In genomic region chr7:141315974-141316373, GRCm38 (mm10) we compare ENCODE assay signal across 8 mouse cellular contexts. TPM values are rescaled to one million over a fixed set of nuclear protein-coding genes. Genes with fewer than 3 reads are reported as not detected.
DNase-seq lines count a peak whose midpoint lies in the region; ATAC-seq and TF ChIP-seq lines count a peak whose summit lies in the region.

No protein-coding gene starts in this region.

- H3K4me3 ChIP-seq in hindbrain, postnatal 0 days (ENCODE audit: low read length) = no peak overlapping the region
- no peak overlapping the region for H3K4me3 ChIP-seq in hindbrain, embryonic 16.5 days (ENCODE audit: low read length)
- H3K4me3 ChIP-seq in CH12.LX (replicated peaks in 1 of 3; ENCODE audit: low read depth in 2 of 3, low read length in 2 of 3, poor library complexity in 1 of 3) = no peak overlapping the region

- dilution Hi-C loops in CH12.LX (cut with MboI; ENCODE audit: extremely low pct_ligation_motif_present, extremely low pct_unique_long_range_greater_than_20kb, low sequenced_read_pairs) = no loop called here

- peak; percentile 57 for TF ChIP-seq RAD21 in CH12.LX (IDR thresholded peaks at IDR 0.05; ENCODE audit: low read depth, low read length)

- WGBS in hindbrain, postnatal 0 days = 80% methylated on average over 5 of the region's 5 CpGs
- WGBS in hindbrain, embryonic 16.5 days = 80% methylated on average over 5 of the region's 5 CpGs

- in situ Hi-C loops in CH12.LX (cut with MboI; ENCODE audit: low pct_ligation_motif_present, low pct_unique_long_range_greater_than_20kb, low sequenced_read_pairs) = loop anchor here (5.0 kb wide), 1 partner anchor 39 kb away; the partner anchor contains the start of genes Cdhr5 and Sct

- H3K27ac ChIP-seq in hindbrain, postnatal 0 days = no peak overlapping the region
- no peak overlapping the region for H3K27ac ChIP-seq in hindbrain, embryonic 16.5 days (ENCODE audit: low read depth, low read length)
- H3K27ac ChIP-seq in CH12.LX (ENCODE audit: insufficient read depth, low read depth) = no peak overlapping the region

- no peak overlapping the region for H3K4me2 ChIP-seq in hindbrain, postnatal 0 days (ENCODE audit: low read depth, low read length)
- H3K4me2 ChIP-seq in hindbrain, embryonic 16.5 days (ENCODE audit: low read length) = no peak overlapping the region
- H3K4me2 ChIP-seq in CH12.LX (ENCODE audit: insufficient read depth, low read depth, poor library complexity, severe bottlenecking) = no peak overlapping the region

- TF ChIP-seq CTCF in hindbrain, postnatal 0 days (IDR thresholded peaks at IDR 0.05; ENCODE audit: low read depth) = peak; percentile 63
- TF ChIP-seq CTCF in CH12.LX (conservative IDR thresholded peaks at IDR 0.05 in 1 of 2, IDR thresholded peaks at IDR 0.05 in 1 of 2; ENCODE audit: low read depth in 2 of 2, low read length in 2 of 2) = peak; percentile 68 to 75

- no peak for TF ChIP-seq POLR2A in CH12.LX (IDR thresholded peaks at IDR 0.05; ENCODE audit: low read depth, low read length)

- no peaks in the 10 kb centered on the region for H3K27me3 ChIP-seq in hindbrain, postnatal 0 days (ENCODE audit: insufficient read depth, low read length)
- no peaks in the 10 kb centered on the region for H3K27me3 ChIP-seq in hindbrain, embryonic 16.5 days (replicated peaks; ENCODE audit: control insufficient read depth, insufficient read depth, low read length)
- no peaks in the 10 kb centered on the region for H3K27me3 ChIP-seq in CH12.LX (replicated peaks)

- H3K4me1 ChIP-seq in hindbrain, postnatal 0 days (ENCODE audit: insufficient read depth, low read length) = no peaks in the 10 kb centered on the region
- no peaks in the 10 kb centered on the region for H3K4me1 ChIP-seq in hindbrain, embryonic 16.5 days (ENCODE audit: control insufficient read depth, insufficient read depth, low read depth, low read length)
- peaks cover 0 to 3% of the 10 kb centered on the region in 2 experiments; a peak in 1 of 4 replicates for H3K4me1 ChIP-seq in CH12.LX (ENCODE audit: control insufficient read depth in 1 of 2, insufficient read depth in 2 of 2)

- H3K79me2 ChIP-seq in CH12.LX (replicated peaks; ENCODE audit: control insufficient read depth, extremely low read depth, insufficient read depth, poor library complexity, severe bottlenecking) = no peaks in the 10 kb centered on the region

- peaks cover 85% of the 10 kb centered on the region for H3K36me3 ChIP-seq in hindbrain, postnatal 0 days (ENCODE audit: insufficient read depth, low read length)
- peaks cover 58% of the 10 kb centered on the region for H3K36me3 ChIP-seq in hindbrain, embryonic 16.5 days (ENCODE audit: control insufficient read depth, insufficient read depth, low read length)
- peaks cover 59 to 91% of the 10 kb centered on the region in 2 experiments for H3K36me3 ChIP-seq in CH12.LX (replicated peaks in 1 of 2; ENCODE audit: control insufficient read depth in 1 of 2, insufficient read depth in 1 of 2, low read length in 1 of 2)

- TF ChIP-seq EP300 in CH12.LX (IDR thresholded peaks at IDR 0.05; ENCODE audit: low read length) = no peak

- no peaks in the 10 kb centered on the region for H3K9me3 ChIP-seq in hindbrain, postnatal 0 days (ENCODE audit: low read length)
- H3K9me3 ChIP-seq in hindbrain, embryonic 16.5 days (ENCODE audit: control insufficient read depth, low read length) = no peaks in the 10 kb centered on the region
- H3K9me3 ChIP-seq in CH12.LX (replicated peaks; ENCODE audit: low read length) = no peaks in the 10 kb centered on the region

- peak; percentile 49; the same call in 1 of the 2 replicates for ATAC-seq in hindbrain, postnatal 0 days
- no peak for ATAC-seq in hindbrain, embryonic 16.5 days

- H3K9ac ChIP-seq in hindbrain, postnatal 0 days (replicated peaks; ENCODE audit: low read length) = no peak overlapping the region
- no peak overlapping the region for H3K9ac ChIP-seq in hindbrain, embryonic 16.5 days (ENCODE audit: low read depth, low read length)
- no peak overlapping the region for H3K9ac ChIP-seq in CH12.LX (ENCODE audit: insufficient read depth, low read depth)

- DNase-seq in hindbrain, postnatal 0 days (ENCODE audit: low spot score) = peak; percentile 28
- peak; percentile 61 for DNase-seq in CH12.LX (ENCODE audit: extremely low read depth)
- peak; percentile 60 to 61 for DNase-seq in adrenal gland, postnatal 36 days
- peak; percentile 33 to 51 for DNase-seq in left cerebral cortex, adult 8-10 months (ENCODE audit: low spot score in 2 of 2)
- peak; percentile 46 for DNase-seq in retina, embryonic 14.5 days (ENCODE audit: low spot score)
- DNase-seq in urinary bladder, adult 2 months (ENCODE audit: low spot score) = no peak
- DNase-seq in yolk sac, embryonic 10.5 days (ENCODE audit: low spot score) = no peak

TF ChIP-seq in CH12.LX, 34 proteins besides CTCF, POLR2A, EP300 and RAD21:
- TF ChIP-seq KAT2A (IDR thresholded peaks at IDR 0.05; ENCODE audit: insufficient replicate concordance, low read length) (no peak), ZC3H11A (IDR thresholded peaks at IDR 0.05; ENCODE audit: low read depth, low read length) (0 out of 2 replicates have a peak, but pooled peaks have one; percentile 4), SMC3 (IDR thresholded peaks at IDR 0.05; ENCODE audit: low read depth, low read length) (peak; percentile 87)

RNA-seq across cellular contexts. Expression of gene Deaf1, which starts 11.5 kb away (rescaled TPM):
- 218 and 220 TPM in 2 replicates for total RNA-seq in hindbrain, postnatal 0 days (2014; rRNA removed)
- 200 and 237 TPM in 2 replicates for polyA plus RNA-seq in hindbrain, postnatal 0 days (2015; fragmentation: Nextera tagmentation; extraction: Ambion mirVana)
- polyA plus RNA-seq in hindbrain, embryonic 16.5 days (2015; fragmentation: Nextera tagmentation; extraction: Ambion mirVana) = 202 and 206 TPM in 2 replicates
- total RNA-seq in CH12.LX (2012; rRNA removed) (10.0 and 10.7 TPM in 2 replicates), CH12.LX (2014; rRNA removed) (3.5 and 5.7 TPM in 2 replicates)
- polyA plus RNA-seq in CH12.LX (2012; ENCODE audit: insufficient read length, low read depth) = 31.6 and 37.7 TPM in 2 replicates
- total RNA-seq in adrenal gland, postnatal 36 days (2021) = 10 to 100 TPM; 25.8 to 37.5 TPM
- 10 to 100 TPM; 57.2 to 76.6 (median 68.2) TPM for total RNA-seq in left cerebral cortex, adult 8-10 months (2022)
- polyA plus RNA-seq in urinary bladder, adult 2 months (2012; rRNA removed) = 14.6 and 22.8 TPM in 2 replicates

RNA-seq across cellular contexts. Expression of gene Tmem80, which starts 11.6 kb away (rescaled TPM):
- total RNA-seq in hindbrain, postnatal 0 days (2014; rRNA removed) = 31.6 and 36.4 TPM in 2 replicates
- polyA plus RNA-seq in hindbrain, postnatal 0 days (2015; fragmentation: Nextera tagmentation; extraction: Ambion mirVana) = 42.0 and 44.9 TPM in 2 replicates
- polyA plus RNA-seq in hindbrain, embryonic 16.5 days (2015; fragmentation: Nextera tagmentation; extraction: Ambion mirVana) = 48.2 and 52.2 TPM in 2 replicates
- total RNA-seq in CH12.LX (2012; rRNA removed) (7.4 and 8.5 TPM in 2 replicates), CH12.LX (2014; rRNA removed) (6.4 and 8.3 TPM in 2 replicates)
- 8.2 and 9.9 TPM in 2 replicates for polyA plus RNA-seq in CH12.LX (2012; ENCODE audit: insufficient read length, low read depth)
- total RNA-seq in adrenal gland, postnatal 36 days (2021) = 10 to 100 TPM; 23.9 to 27.1 TPM
- total RNA-seq in left cerebral cortex, adult 8-10 months (2022) = 10 to 100 TPM; 30.2 to 32.2 (median 30.6) TPM
- polyA plus RNA-seq in urinary bladder, adult 2 months (2012; rRNA removed) = 34.1 and 42.5 TPM in 2 replicates

RNA-seq across cellular contexts. Expression of gene Eps8l2, which starts 22.7 kb away (rescaled TPM):
- 1.6 and 3.9 TPM in 2 replicates for total RNA-seq in hindbrain, postnatal 0 days (2014; rRNA removed)
- 1.5 and 2.4 TPM in 2 replicates for polyA plus RNA-seq in hindbrain, postnatal 0 days (2015; fragmentation: Nextera tagmentation; extraction: Ambion mirVana)
- polyA plus RNA-seq in hindbrain, embryonic 16.5 days (2015; fragmentation: Nextera tagmentation; extraction: Ambion mirVana) = 2.5 and 3.1 TPM in 2 replicates
- total RNA-seq in CH12.LX (2012; rRNA removed) = 0.50 and 1.1 TPM in 2 replicates
- total RNA-seq in CH12.LX (2014; rRNA removed) = not detected in 2 replicates
- polyA plus RNA-seq in CH12.LX (2012; ENCODE audit: insufficient read length, low read depth) = 0.51 and 0.91 TPM in 2 replicates
- 1 to 10 TPM; 1.8 to 3.2 TPM for total RNA-seq in adrenal gland, postnatal 36 days (2021)
- 1 to 10 TPM; 5.4 to 7.9 (median 6.4) TPM for total RNA-seq in left cerebral cortex, adult 8-10 months (2022)
- 79.7 and 109 TPM in 2 replicates for polyA plus RNA-seq in urinary bladder, adult 2 months (2012; rRNA removed)

RNA-seq across cellular contexts. Expression of gene Drd4, which starts 24.2 kb away (rescaled TPM):
- 0.54 and 0.94 TPM in 2 replicates for total RNA-seq in hindbrain, postnatal 0 days (2014; rRNA removed)
- polyA plus RNA-seq in hindbrain, postnatal 0 days (2015; fragmentation: Nextera tagmentation; extraction: Ambion mirVana) = 0.73 and 0.79 TPM in 2 replicates
- polyA plus RNA-seq in hindbrain, embryonic 16.5 days (2015; fragmentation: Nextera tagmentation; extraction: Ambion mirVana) = 0.64 and 1.00 TPM in 2 replicates
- total RNA-seq in CH12.LX (2012; rRNA removed) (not detected in 2 replicates), CH12.LX (2014; rRNA removed) (not detected in 2 replicates)
- not detected in 2 replicates for polyA plus RNA-seq in CH12.LX (2012; ENCODE audit: insufficient read length, low read depth)
- under 1 TPM in 1 of 2 experiments, not detected in 1; 0.56 TPM for total RNA-seq in adrenal gland, postnatal 36 days (2021)
- under 1 TPM; 0.44 to 0.84 (median 0.50) TPM for total RNA-seq in left cerebral cortex, adult 8-10 months (2022)
- 0.06 and 0.21 TPM in 2 replicates for polyA plus RNA-seq in urinary bladder, adult 2 months (2012; rRNA removed)

RNA-seq across cellular contexts. Expression of gene Sct, which starts 37.0 kb away (rescaled TPM):
- 3.7 TPM in 1 of 2 replicates, not detected in the other for total RNA-seq in hindbrain, postnatal 0 days (2014; rRNA removed)
- polyA plus RNA-seq in hindbrain, postnatal 0 days (2015; fragmentation: Nextera tagmentation; extraction: Ambion mirVana) = 7.6 and 9.9 TPM in 2 replicates
- polyA plus RNA-seq in hindbrain, embryonic 16.5 days (2015; fragmentation: Nextera tagmentation; extraction: Ambion mirVana) = 3.5 and 6.1 TPM in 2 replicates
- not detected in 2 replicates for total RNA-seq in CH12.LX (2012; rRNA removed)
- not detected in 2 replicates for total RNA-seq in CH12.LX (2014; rRNA removed)
- polyA plus RNA-seq in CH12.LX (2012; ENCODE audit: insufficient read length, low read depth) = 0.49 TPM in 1 of 2 replicates, not detected in the other
- 1 to 10 TPM in 1 of 2 experiments, under 1 TPM in 1; 0.63 to 1.2 TPM for total RNA-seq in adrenal gland, postnatal 36 days (2021)
- total RNA-seq in left cerebral cortex, adult 8-10 months (2022) = not detected
- polyA plus RNA-seq in urinary bladder, adult 2 months (2012; rRNA removed) = 0.41 and 1.3 TPM in 2 replicates

Comparison
In these comparisons a context has a peak if more than half of its experiments do, and no peak if none do; other contexts are left out.
1. DNase-seq: peak in hindbrain, postnatal 0 days (single experiment), CH12.LX (single experiment), adrenal gland, postnatal 36 days (2 of 2), left cerebral cortex, adult 8-10 months (2 of 2) and retina, embryonic 14.5 days (single experiment); none in urinary bladder, adult 2 months (single experiment) and yolk sac, embryonic 10.5 days (single experiment).